Mouse (Mus musculus): ENCODE data around the gene Rbm45.

- no peak for TF ChIP-seq POLR2A (IDR thresholded peaks at IDR 0.05; ENCODE audit: low read depth, low read length)
- TF ChIP-seq CTCF (IDR thresholded peaks at IDR 0.05; ENCODE audit: borderline replicate concordance, insufficient read depth, low read length), result no peak
These were observed 43.6 kb upstream of the Rbm45 start for GRCm38 (mm10) chr2:76326161-76326560.
